Mouse (Mus musculus) heart, postnatal 14 days (tissue): ENCODE data around the gene Fam53a. TPM values are rescaled to one million over a fixed set of nuclear protein-coding genes. Genes with fewer than 3 reads are reported as not detected.

Experiments used
- DNase-seq, 2 experiments: peaks; one replicate each; pipeline ENCODE4 v3.0.0; 2021 to 2022
- intact Hi-C: fragments of 180-260 bp; cut with DNase I; formaldehyde crosslinking; loops from one replicate; pipeline ENCODE4 v1.15.1; 2025
- total RNA-seq, 2 experiments: library from RNA; stranded (reverse); gene quantifications; 2 replicates each; pipeline ENCODE4 v1.2.3; 2021

Fam53a gene
- total RNA-seq, 2 experiments from 2014 or later, result 31.7 to 32.3 TPM

- DNase-seq, result no peak
- intact Hi-C loops, result no loop called here
These were observed 8.3 kb upstream of the Fam53a start for GRCm38 (mm10) chr5:33637606-33638350.

- intact Hi-C loops, result no loop called here
- no peak for DNase-seq
These were observed 5.9 kb upstream of the Fam53a start for GRCm38 (mm10) chr5:33635361-33635760.

GRCm38 (mm10) chr5:33632526-33632925 is 3.1 kb upstream of the Fam53a start:
- intact Hi-C loops, result no loop called here
- no peak for DNase-seq

DNA sequence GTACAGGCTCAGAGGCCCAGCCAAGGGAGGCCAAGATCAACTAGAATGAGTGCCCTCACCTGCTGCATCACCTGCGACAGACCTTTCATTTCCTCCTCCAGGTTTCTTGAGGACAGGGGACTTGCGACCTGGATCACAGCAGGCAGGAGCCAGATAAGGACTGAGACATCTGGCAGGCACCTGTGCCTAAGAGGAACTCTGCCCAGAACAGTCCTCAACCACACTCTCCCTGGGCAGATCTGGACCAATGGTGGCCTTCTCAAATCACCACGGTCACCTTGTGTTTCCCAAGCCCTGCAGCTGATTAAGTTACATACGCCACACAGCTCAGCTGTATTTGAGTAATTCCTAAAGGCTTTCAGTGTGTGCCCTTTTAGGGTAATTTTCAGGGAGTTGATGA is 1.2 kb upstream of the Fam53a start:
- intact Hi-C loops, result no loop called here
- DNase-seq, result peak in 1 of 2 experiments; percentile 28

DNA sequence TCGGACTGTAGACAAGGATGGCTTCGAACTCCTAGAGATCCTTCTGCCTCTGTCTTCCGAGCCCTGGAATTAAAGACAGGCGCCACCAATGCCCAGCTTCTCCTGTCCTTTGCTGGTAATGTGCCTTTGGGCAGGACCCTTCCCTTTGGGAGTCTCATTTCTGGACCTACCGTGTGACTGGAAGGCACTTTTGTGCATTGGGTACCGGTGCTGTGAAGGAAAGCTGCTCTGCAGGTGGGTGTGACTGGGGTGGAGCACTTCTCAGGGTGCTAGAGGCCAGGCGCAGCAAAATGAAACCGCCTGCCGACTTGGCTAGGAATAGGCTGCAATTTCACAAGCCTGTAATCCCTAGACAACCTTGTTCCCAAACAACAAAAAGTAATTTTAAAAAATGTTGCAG is 626 bp upstream of the Fam53a start:
- DNase-seq, result peak; percentile 40 to 47

GRCm38 (mm10) chr5:33628820-33629300 is 575 bp downstream of the Fam53a start:
- peak in 1 of 2 experiments; percentile 59 for DNase-seq
- intact Hi-C loops, result no loop called here

More for the DNA sequence above, 626 bp upstream of the Fam53a start:
- intact Hi-C loops, result no loop called here

DNA sequence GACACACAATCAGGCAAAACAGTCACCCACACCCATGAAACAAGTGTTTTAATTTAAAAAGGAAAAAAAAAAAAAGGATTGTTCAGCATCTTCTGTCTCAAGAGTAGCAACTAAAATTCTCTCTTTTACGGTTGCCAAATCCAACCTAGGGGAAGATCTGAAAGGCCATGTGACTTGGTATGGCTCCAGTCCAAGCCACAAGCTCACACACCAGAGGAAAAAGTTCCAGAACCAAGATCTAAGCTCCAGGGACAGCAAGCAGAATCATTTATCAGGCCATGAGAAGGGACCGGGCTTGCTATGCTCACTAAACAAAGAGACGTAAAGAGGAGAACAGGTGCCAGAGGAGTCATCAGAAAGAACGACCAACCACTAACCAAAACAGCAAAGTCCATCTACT is 1.5 kb downstream of the Fam53a start:
- DNase-seq, result no peak
- intact Hi-C loops, result no loop called here

DNA sequence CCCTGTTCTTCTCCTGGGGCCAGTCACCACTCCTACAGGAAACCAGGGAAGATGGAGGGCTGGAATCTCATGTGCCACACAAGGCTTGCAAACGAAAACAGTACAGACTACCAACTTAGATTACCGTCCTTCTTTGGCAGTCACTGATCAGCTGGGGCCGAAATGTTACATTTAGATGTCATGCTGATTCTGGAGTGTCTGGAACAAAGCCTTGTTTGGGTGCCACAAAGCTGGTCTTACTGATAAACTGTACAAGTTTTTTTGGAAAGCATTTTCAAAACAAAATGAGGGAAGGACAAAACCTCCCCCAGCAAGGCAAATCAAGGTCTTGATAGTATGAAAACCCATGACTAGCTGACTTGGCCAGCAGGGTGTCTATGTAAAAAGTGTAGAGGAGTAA is 5.7 kb downstream of the Fam53a start:
- intact Hi-C loops, result no loop called here
- no peak for DNase-seq

DNA sequence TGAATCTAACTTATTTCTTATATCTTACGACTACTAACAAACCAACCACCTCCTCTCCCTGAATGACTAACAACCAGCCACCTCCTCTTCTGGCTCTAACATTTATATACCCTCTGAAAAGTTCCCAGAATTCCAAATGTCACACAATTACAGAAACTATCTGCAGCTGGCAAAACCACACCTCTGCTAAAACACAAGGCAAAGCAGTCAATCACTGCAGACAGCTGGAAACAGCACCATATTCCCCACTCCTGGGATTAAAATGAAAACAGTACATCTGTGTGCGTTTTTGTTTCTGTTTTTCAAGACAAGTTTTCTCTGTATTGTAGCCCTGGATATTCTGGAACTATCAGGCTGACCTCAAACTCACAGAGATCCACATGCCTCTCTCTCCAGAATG is 6.8 kb downstream of the Fam53a start:
- intact Hi-C loops, result no loop called here
- no peak for DNase-seq

DNA sequence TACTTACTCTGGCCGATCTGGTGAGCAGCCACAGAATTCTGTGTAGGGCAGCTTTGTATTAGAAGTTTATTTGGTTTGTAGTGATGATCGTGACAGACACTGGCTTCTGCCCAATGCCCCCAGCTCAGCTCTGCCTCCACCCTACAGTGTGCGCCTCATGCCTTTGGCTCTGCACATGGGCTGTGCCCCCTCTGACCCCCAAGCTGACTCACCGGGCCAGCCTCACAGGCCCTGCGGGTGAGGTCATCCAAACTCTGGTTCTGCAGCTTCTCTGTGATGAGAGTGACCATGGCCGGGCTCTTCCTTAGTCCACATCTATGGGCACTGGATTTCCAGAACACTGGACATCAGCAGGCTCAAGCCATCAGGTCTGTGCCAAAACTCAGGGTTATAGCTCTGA is 15.0 kb downstream of the Fam53a start:
- intact Hi-C loops, result no loop called here
- no peak for DNase-seq

- no peak for DNase-seq
- intact Hi-C loops, result no loop called here
These were observed 17.6 kb downstream of the Fam53a start for GRCm38 (mm10) chr5:33611795-33612194.

- DNase-seq, result no peak
These were observed 20.2 kb downstream of the Fam53a start for GRCm38 (mm10) chr5:33609226-33609625.

GRCm38 (mm10) chr5:33607434-33607833 is 22.0 kb downstream of the Fam53a start:
- DNase-seq, result no peak
- intact Hi-C loops, result no loop called here

More at GRCm38 (mm10) chr5:33609226-33609625, 20.2 kb downstream of the Fam53a start:
- intact Hi-C loops, result no loop called here

GRCm38 (mm10) chr5:33606631-33607030 is 22.8 kb downstream of the Fam53a start:
- DNase-seq, result no peak
- intact Hi-C loops, result no loop called here

- intact Hi-C loops, result no loop called here
- DNase-seq, result no peak
These were observed 24.1 kb downstream of the Fam53a start for GRCm38 (mm10) chr5:33605314-33605713.

DNA sequence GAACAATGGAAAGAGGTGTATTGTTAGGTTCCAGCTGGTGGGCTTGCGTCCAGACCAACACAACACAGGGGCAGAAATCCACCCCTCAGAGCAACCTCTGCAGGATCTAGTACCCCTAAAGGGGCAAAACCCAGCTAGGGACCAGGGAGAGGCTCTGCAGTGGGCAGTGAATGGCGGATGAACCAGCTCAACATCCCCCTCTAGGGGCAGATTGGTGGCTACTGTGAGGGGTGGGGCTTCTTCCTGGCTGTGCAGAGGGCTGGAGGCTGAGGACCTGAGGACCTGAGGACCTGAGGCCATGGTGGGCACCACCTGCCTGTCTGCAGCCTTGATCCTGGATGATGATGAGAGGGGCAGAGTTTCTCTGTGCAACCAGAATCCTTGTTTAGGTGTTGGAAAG is 35.8 kb downstream of the Fam53a start:
- DNase-seq, result no peak
- intact Hi-C loops, result no loop called here

GRCm38 (mm10) chr5:33589221-33589888 is 40.1 kb downstream of the Fam53a start:
- peak; percentile 80 to 86 for DNase-seq
- intact Hi-C loops, result loop anchor here (2.0 kb wide), 1 partner anchor 195 kb away; no protein-coding TSS in a partner anchor

DNA sequence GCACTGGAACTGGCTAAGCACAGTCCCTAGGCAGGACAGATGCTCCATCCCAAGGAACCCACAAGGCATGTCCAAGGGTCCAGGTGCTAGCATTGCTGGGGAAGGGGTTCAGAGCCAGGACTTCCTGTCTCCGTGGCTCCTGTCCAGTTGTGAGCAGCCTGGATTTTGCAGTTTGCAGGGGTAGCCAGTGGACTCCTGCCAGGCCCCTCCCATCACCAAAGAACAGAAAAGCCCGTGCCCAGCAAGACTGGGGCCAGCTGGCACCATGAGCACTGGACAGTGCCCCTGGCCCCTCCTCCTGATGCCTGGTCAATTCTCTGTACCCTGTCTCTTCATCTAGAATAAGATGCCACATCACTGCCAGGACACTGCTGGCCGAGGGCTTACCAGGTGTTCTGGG is 41.4 kb downstream of the Fam53a start:
- no peak for DNase-seq
- intact Hi-C loops, result loop anchor here (2.0 kb wide), 1 partner anchor 193 kb away; no protein-coding TSS in a partner anchor

GRCm38 (mm10) chr5:33587498-33588058 is 41.9 kb downstream of the Fam53a start:
- intact Hi-C loops, result loop anchor here (2.0 kb wide), 1 partner anchor 193 kb away; no protein-coding TSS in a partner anchor
- DNase-seq, result no peak

GRCm38 (mm10) chr5:33580336-33580735 is 49.1 kb downstream of the Fam53a start:
- intact Hi-C loops, result no loop called here
- no peak for DNase-seq

DNA sequence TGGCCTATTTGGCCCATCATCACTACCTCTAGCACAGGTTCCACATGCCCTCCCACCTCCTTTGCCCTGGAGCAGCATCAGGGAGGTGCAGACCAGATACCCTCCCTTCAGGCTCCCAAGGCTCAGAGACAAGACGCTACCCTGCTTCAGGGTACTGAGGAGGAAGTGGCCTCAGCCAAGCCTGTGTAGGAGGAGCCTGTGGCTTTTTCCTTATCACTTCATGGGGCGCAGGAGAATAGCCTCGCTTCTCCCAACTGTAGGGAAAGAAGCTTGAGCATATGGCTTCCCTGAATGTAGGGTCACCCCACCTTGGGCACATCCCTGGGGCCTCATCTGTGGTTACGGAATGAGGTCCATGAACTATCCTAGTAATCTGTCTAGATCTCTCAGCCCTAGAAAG is 55.2 kb downstream of the Fam53a start:
- intact Hi-C loops, result no loop called here
- no peak for DNase-seq
